Mouse (Mus musculus): ENCODE data around the gene Mrpl53. TPM values are rescaled to one million over a fixed set of nuclear protein-coding genes. Genes with fewer than 3 reads are reported as not detected.

The Mrpl53 gene
- total RNA-seq (2014; rRNA removed), result 66.0 and 78.2 TPM in 2 replicates
- polyA plus RNA-seq (2012; rRNA removed), result 73.8 and 80.0 TPM in 2 replicates

- no peaks in the 10 kb centered on the region for H3K27me3 ChIP-seq (ENCODE audit: control insufficient read depth, insufficient read depth, low read length)
- under 1% methylated on average over 76 of the region's 76 CpGs for WGBS
- no peaks in the 10 kb centered on the region for H3K36me3 ChIP-seq (ENCODE audit: control insufficient read depth, insufficient read depth, low read length)
- peak within 1 kb of the TSS; percentile 86 for H3K4me3 ChIP-seq (ENCODE audit: insufficient read depth, low read depth, low read length)
- peak within 1 kb of the TSS; percentile 88 for H3K27ac ChIP-seq (replicated peaks; ENCODE audit: insufficient read depth, low read depth, low read length)
- H3K9ac ChIP-seq (ENCODE audit: low read depth, low read length), result peak within 1 kb of the TSS; percentile 97
- DNase-seq (ENCODE audit: extremely low read depth, low read depth, low spot score), result peak; percentile 67
- TF ChIP-seq CTCF (IDR thresholded peaks at IDR 0.05; ENCODE audit: low read depth, low read length) (no peak), POLR2A (IDR thresholded peaks at IDR 0.05; ENCODE audit: extremely low read depth, insufficient read depth, low read length) (peak; percentile 58; the same call in 1 of the 2 replicates)
- H3K79me2 ChIP-seq (ENCODE audit: control insufficient read depth, insufficient read depth, low read length), result peaks cover 3% of the 10 kb centered on the region; the same call in 1 of the 2 replicates
- H3K4me1 ChIP-seq (ENCODE audit: control insufficient read depth, insufficient read depth, low read length), result peaks cover 17% of the 10 kb centered on the region
Measured at GRCm38 (mm10) chr6:83108762-83109668, at the start of gene Mrpl53. Gene Mrpl53, plus strand, starts transcription at chr6:83109040.

- Histone ChIP-seq H3K36me3 (ENCODE audit: control insufficient read depth, insufficient read depth, low read length) (no peaks in the 10 kb centered on the region), H3K79me2 (ENCODE audit: control insufficient read depth, insufficient read depth, low read length) (no peaks in the 10 kb centered on the region), H3K4me1 (ENCODE audit: control insufficient read depth, insufficient read depth, low read length) (0 out of 2 replicates have a peak, but pooled peaks cover 1% of the 10 kb centered on the region), H3K9ac (ENCODE audit: low read depth, low read length) (no peak overlapping the region), H3K27ac (replicated peaks; ENCODE audit: insufficient read depth, low read depth, low read length) (no peak overlapping the region), H3K4me3 (ENCODE audit: insufficient read depth, low read depth, low read length) (no peak overlapping the region), H3K27me3 (ENCODE audit: control insufficient read depth, insufficient read depth, low read length) (peaks cover 24% of the 10 kb centered on the region)
- TF ChIP-seq POLR2A (IDR thresholded peaks at IDR 0.05; ENCODE audit: extremely low read depth, insufficient read depth, low read length) (no peak), CTCF (IDR thresholded peaks at IDR 0.05; ENCODE audit: low read depth, low read length) (no peak)
- WGBS, result 82% methylated on average over 8 of the region's 8 CpGs
- no peak for DNase-seq (ENCODE audit: extremely low read depth, low read depth, low spot score)
Measured at GRCm38 (mm10) chr6:83065995-83066394, 42.8 kb upstream of the Mrpl53 start.

GRCm38 (mm10) chr6:83066441-83066840, 42.4 kb upstream of the Mrpl53 start:
- Histone ChIP-seq H3K9ac (ENCODE audit: low read depth, low read length) (no peak overlapping the region), H3K79me2 (ENCODE audit: control insufficient read depth, insufficient read depth, low read length) (no peaks in the 10 kb centered on the region), H3K4me1 (ENCODE audit: control insufficient read depth, insufficient read depth, low read length) (0 out of 2 replicates have a peak, but pooled peaks cover 1% of the 10 kb centered on the region), H3K36me3 (ENCODE audit: control insufficient read depth, insufficient read depth, low read length) (no peaks in the 10 kb centered on the region), H3K27me3 (ENCODE audit: control insufficient read depth, insufficient read depth, low read length) (peaks cover 29% of the 10 kb centered on the region), H3K27ac (replicated peaks; ENCODE audit: insufficient read depth, low read depth, low read length) (no peak overlapping the region), H3K4me3 (ENCODE audit: insufficient read depth, low read depth, low read length) (no peak overlapping the region)
- no peak for DNase-seq (ENCODE audit: extremely low read depth, low read depth, low spot score)
- TF ChIP-seq POLR2A (IDR thresholded peaks at IDR 0.05; ENCODE audit: extremely low read depth, insufficient read depth, low read length) (no peak), CTCF (IDR thresholded peaks at IDR 0.05; ENCODE audit: low read depth, low read length) (no peak)
- 84% methylated on average over 6 of the region's 6 CpGs for WGBS

GRCm38 (mm10) chr6:83068221-83068620, 40.6 kb upstream of the Mrpl53 start:
- Histone ChIP-seq H3K4me3 (ENCODE audit: insufficient read depth, low read depth, low read length) (no peak overlapping the region), H3K27ac (replicated peaks; ENCODE audit: insufficient read depth, low read depth, low read length) (no peak overlapping the region), H3K4me1 (ENCODE audit: control insufficient read depth, insufficient read depth, low read length) (0 out of 2 replicates have a peak, but pooled peaks cover 1% of the 10 kb centered on the region), H3K27me3 (ENCODE audit: control insufficient read depth, insufficient read depth, low read length) (peaks cover 39% of the 10 kb centered on the region), H3K79me2 (ENCODE audit: control insufficient read depth, insufficient read depth, low read length) (no peaks in the 10 kb centered on the region), H3K9ac (ENCODE audit: low read depth, low read length) (no peak overlapping the region), H3K36me3 (ENCODE audit: control insufficient read depth, insufficient read depth, low read length) (no peaks in the 10 kb centered on the region)
- WGBS, result 48% methylated on average over 8 of the region's 8 CpGs
- no peak for DNase-seq (ENCODE audit: extremely low read depth, low read depth, low spot score)
- TF ChIP-seq CTCF (IDR thresholded peaks at IDR 0.05; ENCODE audit: low read depth, low read length) (no peak), POLR2A (IDR thresholded peaks at IDR 0.05; ENCODE audit: extremely low read depth, insufficient read depth, low read length) (no peak)

GRCm38 (mm10) chr6:83068706-83069487, 39.9 kb upstream of the Mrpl53 start:
- Histone ChIP-seq H3K4me1 (ENCODE audit: control insufficient read depth, insufficient read depth, low read length) (0 out of 2 replicates have a peak, but pooled peaks cover 1% of the 10 kb centered on the region), H3K27ac (replicated peaks; ENCODE audit: insufficient read depth, low read depth, low read length) (no peak overlapping the region), H3K36me3 (ENCODE audit: control insufficient read depth, insufficient read depth, low read length) (no peaks in the 10 kb centered on the region), H3K27me3 (ENCODE audit: control insufficient read depth, insufficient read depth, low read length) (peaks cover 39% of the 10 kb centered on the region), H3K4me3 (ENCODE audit: insufficient read depth, low read depth, low read length) (peak overlapping the region; percentile 49; the same call in 1 of the 2 replicates), H3K79me2 (ENCODE audit: control insufficient read depth, insufficient read depth, low read length) (no peaks in the 10 kb centered on the region), H3K9ac (ENCODE audit: low read depth, low read length) (peak overlapping the region; percentile 0)
- no peak for DNase-seq (ENCODE audit: extremely low read depth, low read depth, low spot score)
- no peak for TF ChIP-seq POLR2A (IDR thresholded peaks at IDR 0.05; ENCODE audit: extremely low read depth, insufficient read depth, low read length)
- TF ChIP-seq CTCF (IDR thresholded peaks at IDR 0.05; ENCODE audit: low read depth, low read length), result no peak
- 3% methylated on average over 81 of the region's 81 CpGs for whole genome bisulfite sequencing
